Mouse (Mus musculus) lung, postnatal 10 days (tissue): ENCODE results near the gene Lpp.
"Not testable (repeated sequence)": the region's sequence is repeated elsewhere in the genome, so short reads cannot be mapped to it uniquely, and the experiment has no call there.

Source experiments
- DNase-seq: peaks from one replicate; pipeline ENCODE4 v3.0.0; 2021

Lpp gene

DNA sequence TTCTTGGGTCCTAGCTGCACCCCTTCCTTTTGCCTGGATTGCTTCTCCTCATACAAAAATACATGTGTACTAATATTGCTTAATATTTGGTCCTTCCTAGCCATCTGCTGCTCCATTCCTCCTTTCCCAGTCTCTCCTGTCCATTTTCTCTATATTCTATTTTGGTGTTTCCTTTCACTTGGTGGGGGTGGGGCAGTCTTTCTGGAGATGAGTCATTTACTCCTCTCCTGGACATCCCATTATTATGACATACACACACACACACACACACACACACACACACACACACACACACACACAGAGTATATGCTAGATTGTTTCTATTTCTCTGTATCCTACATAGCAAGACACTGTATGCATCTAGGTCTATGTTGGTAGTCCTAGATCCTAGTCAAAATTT lies 623.7 kb downstream of the Lpp start:
- DNase-seq = no peak

DNA sequence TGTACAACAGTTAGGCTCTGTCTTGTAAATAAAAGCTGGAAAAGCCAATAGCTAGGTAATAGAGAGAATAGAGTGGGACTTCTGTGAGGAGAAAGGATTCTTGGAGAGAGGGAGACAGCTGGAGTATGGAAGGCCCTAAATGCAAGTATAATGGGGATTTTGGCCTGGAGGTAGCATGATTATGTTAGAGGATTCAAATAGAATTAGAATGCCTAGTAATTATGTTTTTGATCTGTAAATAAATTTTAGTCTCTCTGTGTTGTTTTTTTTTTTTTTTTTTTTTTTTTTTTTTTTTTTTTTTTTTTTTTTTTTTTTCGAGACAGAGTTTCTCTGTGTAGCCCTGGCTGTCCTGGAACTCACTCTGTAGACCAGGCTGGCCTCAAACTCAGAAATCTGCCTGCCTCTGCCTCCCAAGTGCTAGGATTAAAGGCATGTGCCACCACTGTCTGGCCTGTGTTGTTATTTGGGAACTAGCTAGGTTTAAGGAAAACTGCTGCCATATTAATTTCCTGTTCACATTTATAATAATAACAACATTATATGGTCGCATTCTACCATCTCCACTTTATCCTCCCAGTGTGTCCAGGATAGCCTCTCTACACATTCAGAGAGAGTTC lies 628.5 kb downstream of the Lpp start:
- DNase-seq = not testable (repeated sequence)

DNA sequence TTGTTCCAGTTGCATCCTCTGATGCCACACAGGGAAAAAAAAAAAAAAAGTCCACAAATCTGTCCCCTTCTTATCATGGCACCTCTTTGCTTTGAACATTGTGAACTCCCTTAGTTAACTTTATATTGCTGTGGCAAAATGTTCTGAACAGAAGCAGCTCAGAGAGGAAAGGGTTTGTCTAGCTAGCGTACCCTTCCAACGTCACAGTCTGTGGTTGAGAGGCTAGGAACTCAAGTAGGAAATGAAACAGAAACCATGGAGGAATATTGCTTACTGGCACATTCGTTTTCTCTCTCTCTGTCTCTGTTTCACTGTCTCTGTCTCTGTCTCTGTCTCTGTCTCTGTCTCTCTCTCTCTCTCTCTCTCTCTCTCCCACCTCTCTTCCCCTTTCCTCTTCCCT lies 631.3 kb downstream of the Lpp start:
- DNase-seq = no peak

- peak; percentile 24 for DNase-seq
Measured at GRCm38 (mm10) chr16:25026191-25026590, 632.9 kb downstream of the Lpp start.

DNA sequence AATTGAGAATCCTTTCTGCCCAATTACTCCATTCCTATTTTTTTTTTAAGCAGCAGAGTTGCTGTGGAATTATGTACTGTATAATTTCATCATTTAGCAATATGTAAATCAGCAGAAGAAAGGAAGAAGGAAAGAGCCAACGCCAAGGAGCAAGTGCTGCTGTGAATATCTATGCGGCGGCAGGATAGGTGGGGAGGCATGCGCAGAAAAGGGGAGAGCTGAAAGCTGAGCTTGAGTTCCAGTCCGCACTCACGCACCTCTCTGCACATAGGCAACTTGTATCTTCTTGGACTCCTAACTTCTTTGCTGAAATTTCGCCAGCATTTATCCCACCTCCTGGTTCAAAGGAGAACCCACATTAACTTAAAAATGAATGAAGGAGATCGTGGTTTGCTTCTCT lies 636.2 kb downstream of the Lpp start:
- no peak for DNase-seq

GRCm38 (mm10) chr16:25037361-25037760 lies 644.1 kb downstream of the Lpp start:
- DNase-seq = no peak

GRCm38 (mm10) chr16:25038529-25038928 lies 645.2 kb downstream of the Lpp start:
- no peak for DNase-seq

DNA sequence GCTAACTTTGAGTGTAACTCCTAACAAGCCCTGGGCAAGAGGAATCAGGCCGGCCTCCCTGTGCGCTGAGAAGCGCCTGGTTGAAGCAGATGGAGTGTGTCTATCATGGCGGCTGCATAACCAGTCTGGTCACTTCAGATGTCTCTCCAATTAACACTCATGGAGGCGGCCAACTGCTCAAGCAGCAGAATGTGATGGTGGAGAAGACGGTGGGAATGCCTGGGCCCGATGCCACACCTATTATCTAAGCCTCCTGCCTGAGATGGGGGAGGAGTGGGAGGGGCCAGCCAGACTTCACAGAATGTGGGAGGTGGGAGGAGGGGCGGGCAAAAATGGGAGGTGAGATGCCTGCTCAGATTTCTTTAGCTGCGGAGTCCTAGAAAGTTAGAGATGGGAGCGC lies 646.6 kb downstream of the Lpp start:
- DNase-seq = peak; percentile 26

GRCm38 (mm10) chr16:25041165-25041564 lies 647.9 kb downstream of the Lpp start:
- no peak for DNase-seq

GRCm38 (mm10) chr16:25041855-25042529 lies 648.7 kb downstream of the Lpp start:
- peak; percentile 20 for DNase-seq
